Mouse (Mus musculus) stomach, postnatal 0 days (tissue): Measurements from ENCODE around the gene Spryd3. TPM values are rescaled to one million over a fixed set of nuclear protein-coding genes. Genes with fewer than 3 reads are reported as not detected.

Source experiments
- ATAC-seq: fragments of 200-750 bp; cut with Nextera tagmentation; 2 replicates; pipeline ENCODE4 v1.8.0; 2017; ENCODE audit not compliant: low FRiP score, low TSS enrichment
- DNase-seq: peaks from one replicate; pipeline ENCODE4 v3.0.0-alpha.2; 2016; ENCODE audit warnings: low spot score
- H3K27ac ChIP-seq: fragments of 300-500 bp; sonication (generic); replicated peaks from 2 replicates; pipeline ENCODE4 v1.5.1; 2014; ENCODE audit warnings: mild to moderate bottlenecking, control low read depth
- H3K27me3 ChIP-seq: fragments of 300-500 bp; sonication (generic); 2 replicates; pipeline ENCODE4 v1.6.1; 2014; ENCODE audit warnings: low read length; ENCODE audit not compliant: control insufficient read depth, insufficient read depth
- H3K36me3 ChIP-seq: fragments of 300-500 bp; sonication (generic); 2 replicates; pipeline ENCODE4 v1.6.1; 2014; ENCODE audit warnings: low read length, mixed read lengths; ENCODE audit not compliant: control insufficient read depth, insufficient read depth
- H3K4me1 ChIP-seq: fragments of 300-500 bp; sonication (generic); replicated peaks from 2 replicates; pipeline ENCODE4 v1.6.1; 2014; ENCODE audit warnings: antibody characterized with exemption; ENCODE audit not compliant: control insufficient read depth, insufficient read depth
- H3K4me2 ChIP-seq: fragments of 300-500 bp; sonication (generic); replicated peaks from 2 replicates; pipeline ENCODE4 v1.6.1; 2014; ENCODE audit warnings: low read depth, mild to moderate bottlenecking, control low read depth, moderate library complexity
- H3K4me3 ChIP-seq: fragments of 300-500 bp; sonication (generic); 2 replicates; pipeline ENCODE4 v1.5.1; 2014; ENCODE audit warnings: low read depth, low read length, control low read depth
- H3K9ac ChIP-seq: fragments of 300-500 bp; sonication (generic); 2 replicates; pipeline ENCODE4 v1.6.1; 2014; ENCODE audit warnings: mild to moderate bottlenecking, low read length, control low read depth, mixed read lengths
- H3K9me3 ChIP-seq: fragments of 300-500 bp; sonication (generic); 2 replicates; pipeline ENCODE4 v1.6.1; 2016; ENCODE audit warnings: low read length; ENCODE audit not compliant: control insufficient read depth
- CTCF ChIP-seq: IDR thresholded peaks from 2 replicates; pipeline ENCODE4 v1.5.1; 2016; ENCODE audit warnings: antibody characterized with exemption, low read depth, mild to moderate bottlenecking, moderate library complexity
- EP300 ChIP-seq: optimal IDR thresholded peaks from 2 replicates; pipeline ENCODE3; 2016; ENCODE audit warnings: antibody characterized with exemption
- WGBS: fragments of 180-500 bp; shearing (Covaris S2); extraction: QIAGEN DNeasy Blood & Tissue Kit; methylation state at CpG from one replicate; pipeline ENCODE4 v1.1.7; 2014; 5-methylcytosine and 5-hydroxymethylcytosine counted together
- polyA plus RNA-seq: library from polyadenylated mRNA; unstranded; fragments of >200 nt; fragmentation: Nextera tagmentation; extraction: Ambion mirVana; gene quantifications from 2 replicates; pipeline ENCODE4 v1.2.1, GENCODE M21; 2015

The Spryd3 gene
- polyA plus RNA-seq, 1 experiment from 2014 or later: 28.5 TPM

- Histone ChIP-seq H3K36me3 (peaks cover 17% of the 10 kb centered on the region), H3K4me2 (no peak overlapping the region; the same call in 1 of the 2 replicates), H3K4me1 (no peaks in the 10 kb centered on the region), H3K4me3 (no peak overlapping the region; the same call in 1 of the 2 replicates), H3K27me3 (no peaks in the 10 kb centered on the region), H3K9me3 (no peaks in the 10 kb centered on the region), H3K9ac (no peak overlapping the region), H3K27ac (no peak overlapping the region)
- TF ChIP-seq CTCF (no peak), EP300 (no peak)
- WGBS: 70% methylated on average over 2 of the region's 2 CpGs
- no peak for ATAC-seq
- no peak for DNase-seq
Measured at GRCm38 (mm10) chr15:102134709-102135108, 1.3 kb downstream of the Spryd3 start.

DNA sequence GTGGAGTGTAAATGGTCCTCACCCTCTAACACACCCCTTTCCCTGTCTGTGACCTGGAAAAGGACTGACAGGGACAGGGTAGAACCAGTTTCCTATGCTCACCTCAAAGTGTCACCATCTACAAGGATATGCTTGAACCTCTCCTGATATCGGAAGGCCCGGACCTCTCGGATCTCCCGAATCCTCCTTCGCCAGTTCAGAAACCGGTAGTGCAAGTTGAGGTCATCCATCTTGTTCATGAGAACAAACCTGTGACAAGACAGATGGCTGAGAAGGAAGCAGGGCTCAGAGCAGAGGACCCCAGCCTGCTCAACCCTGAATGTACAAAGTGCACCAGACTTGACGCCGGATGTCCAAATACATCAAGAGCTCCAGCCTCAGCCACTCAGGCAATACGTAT is 2.7 kb downstream of the Spryd3 start:
- Histone ChIP-seq H3K27ac (no peak overlapping the region), H3K9ac (no peak overlapping the region), H3K4me2 (no peak overlapping the region), H3K9me3 (no peaks in the 10 kb centered on the region), H3K27me3 (no peaks in the 10 kb centered on the region), H3K36me3 (peaks cover 23% of the 10 kb centered on the region), H3K4me3 (no peak overlapping the region), H3K4me1 (no peaks in the 10 kb centered on the region)
- 64% methylated on average over 9 of the region's 9 CpGs for WGBS
- ATAC-seq (no peak), DNase-seq (no peak)
- TF ChIP-seq EP300 (no peak), CTCF (no peak)

DNA sequence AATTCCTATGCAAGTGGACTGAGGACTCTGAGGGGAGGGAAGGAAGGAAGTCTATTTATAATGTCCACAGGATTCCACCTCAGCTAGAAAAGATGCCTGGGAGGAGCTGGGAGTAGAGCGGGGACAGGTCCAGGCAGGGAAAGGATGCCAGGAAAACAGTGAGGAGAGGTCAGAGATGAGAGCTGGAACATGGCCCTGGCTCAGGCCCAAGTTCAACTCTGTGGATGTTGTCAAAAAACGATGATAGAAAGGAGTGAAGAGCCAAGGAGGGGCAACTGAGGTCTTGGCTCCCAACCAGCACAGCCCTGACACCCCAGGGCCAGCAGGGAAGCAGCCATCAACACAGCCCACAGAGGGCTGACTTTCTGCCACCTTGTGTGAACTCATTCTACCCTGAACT is 9.7 kb downstream of the Spryd3 start:
- DNase-seq: no peak
- Histone ChIP-seq H3K27ac (peak overlapping the region; percentile 35; the same call in 1 of the 2 replicates), H3K4me2 (no peak overlapping the region), H3K9me3 (no peaks in the 10 kb centered on the region), H3K9ac (no peak overlapping the region), H3K4me1 (no peaks in the 10 kb centered on the region), H3K36me3 (peaks cover 23% of the 10 kb centered on the region), H3K4me3 (no peak overlapping the region), H3K27me3 (no peaks in the 10 kb centered on the region)
- ATAC-seq: peak; percentile 41; the same call in 1 of the 2 replicates
- TF ChIP-seq EP300 (no peak), CTCF (no peak)
- 45% methylated on average over 2 of the region's 2 CpGs for WGBS

GRCm38 (mm10) chr15:102120530-102120929 is 15.5 kb downstream of the Spryd3 start:
- TF ChIP-seq EP300: no peak
- Histone ChIP-seq H3K27me3 (no peaks in the 10 kb centered on the region), H3K9me3 (no peaks in the 10 kb centered on the region), H3K4me2 (no peak overlapping the region), H3K27ac (no peak overlapping the region), H3K4me3 (no peak overlapping the region), H3K36me3 (peaks cover 18% of the 10 kb centered on the region), H3K4me1 (no peaks in the 10 kb centered on the region), H3K9ac (no peak overlapping the region)
- ATAC-seq: no peak; the same call in 1 of the 2 replicates
- no peak for DNase-seq
- WGBS: 62% methylated on average over 5 of the region's 5 CpGs

DNA sequence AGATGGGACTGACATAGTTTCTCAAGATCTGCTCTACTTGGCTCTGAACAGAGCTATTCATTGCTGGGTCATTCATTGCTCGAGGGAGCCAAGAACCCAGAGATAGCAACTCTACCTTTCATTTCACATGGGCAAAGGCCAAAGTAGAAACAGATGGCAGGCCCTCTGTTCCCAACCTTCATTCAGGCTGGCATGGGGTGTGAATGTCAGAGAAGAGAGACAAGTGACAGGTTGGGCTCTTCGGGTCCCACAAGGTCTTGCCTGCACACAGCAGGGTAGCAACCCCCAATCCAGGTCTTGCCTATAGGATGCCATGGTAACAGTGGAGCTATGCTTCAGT is 16.2 kb downstream of the Spryd3 start:
- Histone ChIP-seq H3K27me3 (no peaks in the 10 kb centered on the region), H3K4me2 (no peak overlapping the region), H3K9ac (no peak overlapping the region), H3K27ac (no peak overlapping the region), H3K4me1 (no peaks in the 10 kb centered on the region), H3K4me3 (no peak overlapping the region), H3K9me3 (no peaks in the 10 kb centered on the region), H3K36me3 (peaks cover 18% of the 10 kb centered on the region)
- no peak for TF ChIP-seq EP300
- TF ChIP-seq CTCF: no peak
- ATAC-seq: no peak
- WGBS: 73% methylated on average over 2 of the region's 2 CpGs
- no peak for DNase-seq

DNA sequence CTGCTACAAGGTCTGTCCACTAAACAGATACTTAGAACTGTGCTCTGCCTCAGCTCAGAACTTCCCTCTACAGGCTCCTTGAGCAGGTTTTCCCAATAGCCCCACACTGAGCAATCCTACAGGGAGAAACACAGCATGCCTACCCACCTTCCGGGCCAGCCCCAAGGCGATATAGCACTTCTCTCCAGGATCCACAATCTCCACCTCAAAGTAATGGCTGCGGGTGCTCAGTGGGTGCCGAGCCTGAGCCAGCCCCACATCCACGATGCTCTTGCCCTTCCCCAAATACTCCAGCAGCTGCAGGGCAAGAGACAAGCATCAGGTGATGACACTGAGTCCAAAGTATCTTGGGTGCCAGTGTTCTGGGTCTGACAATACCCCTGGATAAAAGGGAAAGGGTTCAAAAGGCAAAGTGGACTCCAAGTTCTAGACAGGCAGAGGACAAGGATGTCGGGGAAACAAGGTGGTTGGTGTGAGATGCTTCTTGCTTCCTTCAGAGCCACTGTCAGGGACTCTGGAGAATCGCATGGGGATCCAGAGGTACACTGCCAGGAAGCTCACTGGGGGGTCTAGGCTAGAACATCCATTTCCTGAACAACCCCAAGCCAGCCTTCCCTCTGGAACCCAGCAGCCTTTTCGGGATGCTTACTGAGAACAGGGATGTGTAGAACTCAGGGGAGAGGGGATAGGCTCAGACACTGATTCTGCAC is 16.8 kb downstream of the Spryd3 start:
- TF ChIP-seq CTCF (no peak), EP300 (no peak)
- 72% methylated on average over 8 of the region's 8 CpGs for WGBS
- Histone ChIP-seq H3K27ac (no peak overlapping the region), H3K4me1 (no peaks in the 10 kb centered on the region), H3K9ac (no peak overlapping the region), H3K4me2 (no peak overlapping the region), H3K27me3 (no peaks in the 10 kb centered on the region), H3K36me3 (peaks cover 18% of the 10 kb centered on the region), H3K9me3 (no peaks in the 10 kb centered on the region), H3K4me3 (no peak overlapping the region)
- no peak for ATAC-seq
- DNase-seq: no peak
